Comparison of ENCODE assay signal across 8 mouse cellular contexts in the genomic region with DNA sequence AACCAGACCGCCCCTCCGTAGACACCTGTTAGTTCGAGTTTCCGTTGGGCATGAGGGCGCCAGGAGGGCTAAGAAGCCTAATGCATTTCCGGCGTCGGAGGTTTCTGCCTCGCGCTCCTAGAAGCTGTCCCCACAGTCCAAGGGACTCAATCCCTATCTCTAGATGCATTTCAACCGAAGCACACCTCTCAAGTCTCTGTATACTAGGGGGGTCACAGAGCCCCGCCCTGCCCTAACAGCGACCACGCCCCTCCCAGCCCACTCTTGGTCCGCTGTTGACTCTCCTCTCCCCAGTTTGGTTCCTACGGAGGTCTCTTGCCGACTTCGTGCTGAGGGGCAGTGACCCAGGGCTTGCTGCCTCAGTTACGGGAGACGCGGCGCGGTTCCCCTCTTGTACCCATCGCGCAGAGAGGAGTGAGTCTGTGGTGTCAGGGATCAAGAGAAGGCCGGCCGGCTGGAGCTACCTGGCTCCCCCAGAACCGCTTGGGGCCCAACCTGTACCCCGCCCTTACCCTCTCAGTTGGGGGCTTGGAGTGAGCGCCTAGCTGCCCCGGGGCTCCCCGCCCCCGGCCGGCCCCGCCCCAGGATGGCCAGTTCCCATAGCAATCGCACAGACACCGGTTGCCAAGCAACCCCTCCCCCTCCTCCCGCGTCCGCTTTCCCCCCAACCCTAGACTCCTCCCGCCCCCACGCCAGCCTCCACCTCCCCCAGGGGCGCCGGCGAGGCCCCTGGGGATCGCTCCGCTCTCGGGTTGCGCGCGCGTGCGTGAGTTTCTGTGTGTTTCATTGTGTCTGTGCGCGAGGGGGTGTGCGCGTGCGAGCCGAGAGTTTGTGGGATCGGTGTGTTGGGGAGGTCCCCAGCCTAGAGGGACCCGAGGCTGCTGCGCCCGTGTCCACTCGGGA. TPM values are rescaled to one million over a fixed set of nuclear protein-coding genes. Genes with fewer than 3 reads are reported as not detected.
A peak's percentile ranks its signal among the peaks of the same experiment; 100 is the strongest.
DNase-seq lines count a peak whose midpoint lies in the region; ATAC-seq and TF ChIP-seq lines count a peak whose summit lies in the region.

No protein-coding gene starts in this region.

- no peak for DNase-seq in kidney, adult 2 months
- no peak for DNase-seq in kidney, adult 18-20 months
- peak; percentile 51 for DNase-seq in brain, adult 2 months (ENCODE audit: low read depth, low spot score)
- no peak for DNase-seq in liver, embryonic 13.5 days
- DNase-seq in spleen, postnatal 10 days (ENCODE audit: low spot score in 2 of 2) = no peak
- no peak for DNase-seq in lung, postnatal 25 days (ENCODE audit: low spot score)

- TF ChIP-seq CTCF in kidney, adult 2 months (conservative IDR thresholded peaks at IDR 0.05; ENCODE audit: insufficient read depth, insufficient read length, low read depth, low read length) = no peak

- H3K4me2 ChIP-seq in forebrain, embryonic 13.5 days = peak overlapping the region; percentile 93
- H3K4me2 ChIP-seq in liver, embryonic 13.5 days = peak overlapping the region; percentile 54
- H3K4me2 ChIP-seq in stomach, embryonic 16.5 days (ENCODE audit: low read depth, low read length) = peak overlapping the region; percentile 94

- H3K36me3 ChIP-seq in kidney, adult 2 months (ENCODE audit: control insufficient read depth, insufficient read depth, low read length) = no peaks in the 10 kb centered on the region
- H3K36me3 ChIP-seq in forebrain, embryonic 13.5 days (ENCODE audit: poor library complexity, severe bottlenecking) = peaks cover 18% of the 10 kb centered on the region
- no peaks in the 10 kb centered on the region for H3K36me3 ChIP-seq in liver, embryonic 13.5 days
- no peaks in the 10 kb centered on the region for H3K36me3 ChIP-seq in stomach, embryonic 16.5 days (ENCODE audit: control insufficient read depth, insufficient read depth, low read length)

- peak; percentile 57 for ATAC-seq in forebrain, embryonic 13.5 days
- ATAC-seq in liver, embryonic 13.5 days (ENCODE audit: low read depth) = no peak
- ATAC-seq in stomach, embryonic 16.5 days (ENCODE audit: insufficient read depth, low FRiP score) = peak; percentile 16; the same call in 1 of the 2 replicates

- H3K9ac ChIP-seq in forebrain, embryonic 13.5 days = peak overlapping the region; percentile 87
- no peak overlapping the region for H3K9ac ChIP-seq in liver, embryonic 13.5 days
- H3K9ac ChIP-seq in stomach, embryonic 16.5 days (ENCODE audit: low read length) = peak overlapping the region; percentile 69

- no peaks in the 10 kb centered on the region for H3K9me3 ChIP-seq in forebrain, embryonic 13.5 days (replicated peaks)
- no peaks in the 10 kb centered on the region for H3K9me3 ChIP-seq in liver, embryonic 13.5 days (replicated peaks)
- no peaks in the 10 kb centered on the region for H3K9me3 ChIP-seq in stomach, embryonic 16.5 days (replicated peaks; ENCODE audit: control insufficient read depth, low read length)

- no peak overlapping the region for H3K27ac ChIP-seq in kidney, adult 2 months (ENCODE audit: insufficient read depth, low read depth, low read length)
- peak overlapping the region; percentile 93 for H3K27ac ChIP-seq in forebrain, embryonic 13.5 days
- H3K27ac ChIP-seq in liver, embryonic 13.5 days = no peak overlapping the region
- H3K27ac ChIP-seq in stomach, embryonic 16.5 days (ENCODE audit: low read length) = no peak overlapping the region

- WGBS in kidney, adult 2 months = 2% methylated on average over 63 of the region's 64 CpGs
- under 1% methylated on average over 58 of the region's 64 CpGs for WGBS in forebrain, embryonic 13.5 days
- 3% methylated on average over 62 of the region's 64 CpGs for WGBS in liver, embryonic 13.5 days (ENCODE audit: insufficient replicate concordance)
- WGBS in stomach, embryonic 16.5 days = 2% methylated on average over 62 of the region's 64 CpGs

- no peaks in the 10 kb centered on the region for H3K4me1 ChIP-seq in kidney, adult 2 months (ENCODE audit: control insufficient read depth, insufficient read depth, low read length)
- H3K4me1 ChIP-seq in forebrain, embryonic 13.5 days = peaks cover 39% of the 10 kb centered on the region
- H3K4me1 ChIP-seq in liver, embryonic 13.5 days (replicated peaks) = peaks cover 5% of the 10 kb centered on the region; the same call in 1 of the 2 replicates
- H3K4me1 ChIP-seq in stomach, embryonic 16.5 days (ENCODE audit: control insufficient read depth, insufficient read depth, low read length) = peaks cover 17% of the 10 kb centered on the region

- peak overlapping the region; percentile 46; the same call in 1 of the 2 replicates for H3K4me3 ChIP-seq in kidney, adult 2 months (ENCODE audit: insufficient read depth, low read depth, low read length)
- peak overlapping the region; percentile 79 for H3K4me3 ChIP-seq in forebrain, embryonic 13.5 days
- H3K4me3 ChIP-seq in liver, embryonic 13.5 days (replicated peaks) = peak overlapping the region; percentile 40
- peak overlapping the region; percentile 53 for H3K4me3 ChIP-seq in stomach, embryonic 16.5 days (replicated peaks; ENCODE audit: low read length)

- no peaks in the 10 kb centered on the region; the same call in 1 of the 2 replicates for H3K27me3 ChIP-seq in kidney, adult 2 months (replicated peaks; ENCODE audit: control insufficient read depth, insufficient read depth, low read length)
- H3K27me3 ChIP-seq in forebrain, embryonic 13.5 days = peaks cover 6% of the 10 kb centered on the region
- H3K27me3 ChIP-seq in liver, embryonic 13.5 days = peaks cover 74% of the 10 kb centered on the region
- peaks cover 27% of the 10 kb centered on the region for H3K27me3 ChIP-seq in stomach, embryonic 16.5 days (ENCODE audit: control insufficient read depth, insufficient read depth, low read length)

- no peak for TF ChIP-seq POLR2A in kidney, adult 2 months (IDR thresholded peaks at IDR 0.05; ENCODE audit: low read depth, low read length)

RNA-seq across cellular contexts. Expression of gene Cacng4, which starts 0.9 kb away (rescaled TPM):
- polyA plus RNA-seq in kidney, adult 2 months (2012; rRNA removed) = 0.31 and 0.69 TPM in 2 replicates
- 23.1 and 27.6 TPM in 2 replicates for polyA plus RNA-seq in forebrain, embryonic 13.5 days (2015; fragmentation: Nextera tagmentation; extraction: Ambion mirVana)
- 0.13 and 0.15 TPM in 2 replicates for polyA plus RNA-seq in liver, embryonic 13.5 days (2015; fragmentation: Nextera tagmentation; extraction: Ambion mirVana)
- polyA plus RNA-seq in stomach, embryonic 16.5 days (2015; fragmentation: Nextera tagmentation; extraction: Ambion mirVana) = 2.3 and 2.5 TPM in 2 replicates
